Mouse (Mus musculus) testis, adult 2 months (tissue): ENCODE data around the gene Igsf9b.

Experiments used
- CTCF ChIP-seq: fragments of 200-500 bp; IDR thresholded peaks from 2 replicates; pipeline ENCODE4 v1.5.1; 2012; ENCODE audit warnings: low read depth, mild to moderate bottlenecking, inconsistent platforms, low read length, moderate library complexity; ENCODE audit not compliant: control insufficient read depth, insufficient read depth, insufficient replicate concordance
- POLR2A ChIP-seq: fragments of 200-500 bp; IDR thresholded peaks from 2 replicates; pipeline ENCODE4 v1.6.1; 2012; ENCODE audit warnings: low read depth, mild to moderate bottlenecking, inconsistent platforms, low read length, moderate library complexity; ENCODE audit not compliant: control insufficient read depth

DNA sequence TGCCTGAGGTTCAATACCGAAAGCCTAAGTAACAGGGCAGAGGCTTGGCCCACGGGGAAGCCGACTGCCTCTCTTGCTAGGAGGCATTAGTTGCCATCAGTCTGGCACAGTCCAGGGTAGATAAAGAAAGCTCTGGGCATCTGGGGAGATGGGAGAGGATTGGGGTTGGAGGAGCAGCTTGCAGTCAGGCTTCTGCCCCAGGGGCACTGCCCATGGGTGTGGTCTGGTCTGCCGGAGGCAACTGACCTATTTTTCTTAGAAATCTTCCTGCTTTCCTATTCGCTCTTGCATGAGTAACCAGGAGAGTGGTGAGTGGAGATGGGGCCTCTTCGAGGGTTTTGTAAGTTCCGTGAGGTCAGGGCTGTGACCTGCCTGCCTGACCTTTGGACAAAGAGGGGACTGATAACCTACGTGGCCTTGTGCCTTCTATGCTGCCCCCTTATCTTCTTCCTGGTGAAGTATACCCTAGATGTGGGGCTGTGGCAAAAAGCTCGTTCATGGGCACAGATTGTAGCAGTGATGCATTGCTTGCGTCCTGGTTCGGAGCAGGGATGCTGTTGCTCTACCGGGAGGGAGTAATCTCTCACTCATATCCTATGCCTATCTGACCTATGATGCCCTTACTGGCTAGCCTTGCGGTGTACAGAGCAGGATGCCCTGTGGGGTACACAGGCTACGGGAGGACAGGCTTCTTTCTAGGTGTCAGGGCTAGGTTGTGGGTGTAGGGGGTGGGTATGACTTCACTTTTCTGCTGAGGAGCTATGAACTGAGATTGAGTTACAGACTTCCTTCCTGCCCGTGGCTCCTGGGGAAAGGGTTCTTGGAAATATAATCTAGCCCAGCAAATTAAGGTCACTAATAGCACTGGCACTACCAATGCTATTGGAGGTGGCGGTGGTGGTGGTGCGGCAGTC, 4.8 kb downstream of the Igsf9b start:
- TF ChIP-seq POLR2A (no peak), CTCF (no peak)
